Comparison of ENCODE assay signal across 24 mouse cellular contexts in genomic region chr1:118012736-118013135, GRCm38 (mm10). TPM values are rescaled to one million over a fixed set of nuclear protein-coding genes. Genes with fewer than 3 reads are reported as not detected.
DNase-seq lines count a peak whose midpoint lies in the region; ATAC-seq and TF ChIP-seq lines count a peak whose summit lies in the region.
"Not testable (repeated sequence)": the region's sequence is repeated elsewhere in the genome, so short reads cannot be mapped to it uniquely, and the experiment has no call there.
"Had no signal": no experiment of that assay in that cellular context is flagged by ENCODE, and none has a peak within 500 bp of the region (broad histone marks: within the 10 kb centered on the region; RNA-seq: fewer than 3 reads in every experiment).

No protein-coding gene starts in this region.

- ATAC-seq in midbrain, embryonic 14.5 days (ENCODE audit: low FRiP score, low TSS enrichment); stomach, postnatal 0 days (ENCODE audit: low FRiP score, low TSS enrichment): not testable (repeated sequence)

- not testable (repeated sequence) for H3K4me1 ChIP-seq in CH12.LX (ENCODE audit: control insufficient read depth in 1 of 2, insufficient read depth in 2 of 2); midbrain, embryonic 14.5 days (ENCODE audit: control insufficient read depth, insufficient read depth, low read length); stomach, postnatal 0 days (replicated peaks; ENCODE audit: control insufficient read depth, insufficient read depth)

- not testable (repeated sequence) for H3K36me3 ChIP-seq in CH12.LX (replicated peaks in 1 of 2; ENCODE audit: control insufficient read depth in 1 of 2, insufficient read depth in 1 of 2, low read length in 1 of 2); midbrain, embryonic 14.5 days (ENCODE audit: control insufficient read depth, insufficient read depth, low read length); stomach, postnatal 0 days (ENCODE audit: control insufficient read depth, insufficient read depth, low read length)

- H3K9ac ChIP-seq in CH12.LX (ENCODE audit: insufficient read depth, low read depth); midbrain, embryonic 14.5 days (replicated peaks; ENCODE audit: low read length); stomach, postnatal 0 days (ENCODE audit: low read length): not testable (repeated sequence)

- not testable (repeated sequence) for TF ChIP-seq EP300 in CH12.LX (IDR thresholded peaks at IDR 0.05; ENCODE audit: low read length); stomach, postnatal 0 days (optimal IDR thresholded peaks at IDR 0.05)

- H3K4me3 ChIP-seq in CH12.LX (replicated peaks in 1 of 3; ENCODE audit: low read depth in 2 of 3, low read length in 2 of 3, poor library complexity in 1 of 3); midbrain, embryonic 14.5 days (replicated peaks; ENCODE audit: low read depth, low read length); stomach, postnatal 0 days (ENCODE audit: low read depth, low read length): not testable (repeated sequence)

- TF ChIP-seq POLR2A in CH12.LX (IDR thresholded peaks at IDR 0.05; ENCODE audit: low read depth, low read length) = not testable (repeated sequence)

- dilution Hi-C loops in CH12.LX (cut with MboI; ENCODE audit: extremely low pct_ligation_motif_present, extremely low pct_unique_long_range_greater_than_20kb, low sequenced_read_pairs) = not testable (repeated sequence)

- not testable (repeated sequence) for H3K9me3 ChIP-seq in CH12.LX (replicated peaks; ENCODE audit: low read length); midbrain, embryonic 14.5 days (ENCODE audit: control insufficient read depth, low read length); stomach, postnatal 0 days (ENCODE audit: control insufficient read depth, low read length)

- TF ChIP-seq CTCF in CH12.LX (conservative IDR thresholded peaks at IDR 0.05 in 1 of 2, IDR thresholded peaks at IDR 0.05 in 1 of 2; ENCODE audit: low read depth in 2 of 2, low read length in 2 of 2) = peak in 1 of 2 experiments; percentile 9; a peak in 1 of 4 replicates
- peak; percentile 55 for TF ChIP-seq CTCF in stomach, postnatal 0 days (IDR thresholded peaks at IDR 0.05; ENCODE audit: low read depth)

- in situ Hi-C loops in CH12.LX (cut with MboI; ENCODE audit: low pct_ligation_motif_present, low pct_unique_long_range_greater_than_20kb, low sequenced_read_pairs) = not testable (repeated sequence)

- TF ChIP-seq RAD21 in CH12.LX (IDR thresholded peaks at IDR 0.05; ENCODE audit: low read depth, low read length) = peak; percentile 9

- WGBS in midbrain, embryonic 14.5 days = 30% methylated on average over 8 of the region's 8 CpGs
- WGBS in stomach, postnatal 0 days = 26% methylated on average over 8 of the region's 8 CpGs

- not testable (repeated sequence) for H3K79me2 ChIP-seq in CH12.LX (replicated peaks; ENCODE audit: control insufficient read depth, extremely low read depth, insufficient read depth, poor library complexity, severe bottlenecking)

- H3K27ac ChIP-seq in CH12.LX (ENCODE audit: insufficient read depth, low read depth); midbrain, embryonic 14.5 days (replicated peaks; ENCODE audit: low read depth, low read length); stomach, postnatal 0 days (replicated peaks): not testable (repeated sequence)

- DNase-seq in CH12.LX (ENCODE audit: extremely low read depth); stomach, postnatal 0 days (ENCODE audit: low spot score): not testable (repeated sequence)
- DNase-seq in NIH3T3 (ENCODE audit: low read depth) = peak; percentile 24
- peak; percentile 3 for DNase-seq in adrenal gland, postnatal 25 days
- DNase-seq in embryo, embryonic 9.5 days (ENCODE audit: extremely low spot score) = peak; percentile 0
- DNase-seq in kidney, adult 18-20 months = peak; percentile 16
- peak; percentile 5 to 34 for DNase-seq in left cerebral cortex, adult 18-20 months (ENCODE audit: low spot score in 2 of 2)
- DNase-seq in midbrain, embryonic 14.5 days = peak; percentile 0

- not testable (repeated sequence) for H3K4me2 ChIP-seq in CH12.LX (ENCODE audit: insufficient read depth, low read depth, poor library complexity, severe bottlenecking); midbrain, embryonic 14.5 days (ENCODE audit: low read length); stomach, postnatal 0 days (replicated peaks; ENCODE audit: low read depth)

- H3K27me3 ChIP-seq in CH12.LX (replicated peaks); midbrain, embryonic 14.5 days (ENCODE audit: control insufficient read depth, insufficient read depth, low read length); stomach, postnatal 0 days (ENCODE audit: control insufficient read depth, insufficient read depth, low read length): not testable (repeated sequence)

RNA-seq across cellular contexts. Expression of gene Gm7145, which starts 47.0 kb away (rescaled TPM):
- total RNA-seq in CH12.LX (2012; rRNA removed) = not detected in 2 replicates
- total RNA-seq in CH12.LX (2014; rRNA removed) = not detected in 2 replicates
- polyA plus RNA-seq in CH12.LX (2012; ENCODE audit: insufficient read length, low read depth) = not detected in 2 replicates
- total RNA-seq in adrenal gland, postnatal 25 days (2021) = not detected in 2 replicates
- total RNA-seq in left cerebral cortex, adult 18-20 months (2021) = not detected
- not detected in 2 replicates for polyA plus RNA-seq in midbrain, embryonic 14.5 days (2014; fragmentation: Nextera tagmentation; extraction: Ambion mirVana)
- polyA plus RNA-seq in stomach, postnatal 0 days (2015; fragmentation: Nextera tagmentation; extraction: Ambion mirVana) = not detected in 2 replicates
- total RNA-seq: adrenal gland, postnatal 4 days; gastrocnemius, postnatal 25 days; hematopoietic stem cell, adult 5-6 weeks; layer of hippocampus, postnatal 10 days; left cerebral cortex, postnatal 10 days had no signal
- polyA plus RNA-seq: embryonic facial prominence, embryonic 13.5 days; forebrain, embryonic 14.5 days; heart, embryonic 16.5 days; hindbrain, embryonic 16.5 days; limb, embryonic 12.5 days; liver, embryonic 13.5 days; lung, postnatal 0 days; midbrain, embryonic 12.5 days; neural tube, embryonic 13.5 days; stomach, embryonic 15.5 days; thymus, postnatal 0 days had no signal
